Mouse (Mus musculus) neural tube, embryonic 11.5 days (tissue): Measurements from ENCODE around the gene Edf1. TPM values are rescaled to one million over a fixed set of nuclear protein-coding genes. Genes with fewer than 3 reads are reported as not detected.
A peak's percentile ranks its signal among the peaks of the same experiment; 100 is the strongest.
"Not testable (repeated sequence)": the region's sequence is repeated elsewhere in the genome, so short reads cannot be mapped to it uniquely, and the experiment has no call there.

Source experiments
- ATAC-seq: fragments of 200-750 bp; cut with Nextera tagmentation; 2 replicates; pipeline ENCODE4 v1.8.0; 2017; ENCODE audit warnings: moderate number of reproducible peaks, mild to moderate bottlenecking, moderate TSS enrichment, moderate library complexity; ENCODE audit not compliant: insufficient read depth, low FRiP score, low TSS enrichment
- DNase-seq: peaks from one replicate; pipeline ENCODE4 v3.0.0-alpha.2; 2015; ENCODE audit warnings: low spot score
- H3K27ac ChIP-seq: fragments of 300-500 bp; sonication (generic); 2 replicates; pipeline ENCODE4 v1.5.1; 2014; ENCODE audit warnings: low read depth, mild to moderate bottlenecking, low read length
- H3K27me3 ChIP-seq: fragments of 300-500 bp; sonication (generic); 2 replicates; pipeline ENCODE4 v1.6.1; 2014; ENCODE audit warnings: mild to moderate bottlenecking, low read length, mixed read lengths; ENCODE audit not compliant: control insufficient read depth, insufficient read depth
- H3K36me3 ChIP-seq: fragments of 300-500 bp; sonication (generic); 2 replicates; pipeline ENCODE4 v1.6.1; 2014; ENCODE audit warnings: mild to moderate bottlenecking, low read length, moderate library complexity, mixed read lengths; ENCODE audit not compliant: control insufficient read depth, insufficient read depth
- H3K4me1 ChIP-seq: fragments of 300-500 bp; sonication (generic); 2 replicates; pipeline ENCODE4 v1.6.1; 2014; ENCODE audit warnings: low read length, mixed read lengths; ENCODE audit not compliant: control insufficient read depth, insufficient read depth
- H3K4me2 ChIP-seq: fragments of 300-500 bp; sonication (generic); 2 replicates; pipeline ENCODE4 v1.6.1; 2014; ENCODE audit warnings: low read depth, mild to moderate bottlenecking, moderate library complexity
- H3K4me3 ChIP-seq: fragments of 300-500 bp; sonication (generic); 2 replicates; pipeline ENCODE4 v1.5.1; 2014; ENCODE audit warnings: low read depth, low read length
- H3K9ac ChIP-seq: fragments of 300-500 bp; sonication (generic); 2 replicates; pipeline ENCODE4 v1.6.1; 2014; ENCODE audit warnings: mild to moderate bottlenecking, low read length
- H3K9me3 ChIP-seq: fragments of 300-500 bp; sonication (generic); 2 replicates; pipeline ENCODE4 v1.6.1; 2016; ENCODE audit warnings: low read length; ENCODE audit not compliant: control insufficient read depth
- WGBS: fragments of 180-500 bp; shearing (Covaris S2); extraction: QIAGEN DNeasy Blood & Tissue Kit; methylation state at CpG from one replicate; pipeline ENCODE4 v1.1.7; 2014; 5-methylcytosine and 5-hydroxymethylcytosine counted together
- polyA plus RNA-seq: library from polyadenylated mRNA; unstranded; fragments of >200 nt; fragmentation: Nextera tagmentation; extraction: Ambion mirVana; gene quantifications from 2 replicates; pipeline ENCODE4 v1.2.1, GENCODE M21; 2014

Edf1 gene
- polyA plus RNA-seq, 1 experiment from 2014 or later: 345 TPM

DNA sequence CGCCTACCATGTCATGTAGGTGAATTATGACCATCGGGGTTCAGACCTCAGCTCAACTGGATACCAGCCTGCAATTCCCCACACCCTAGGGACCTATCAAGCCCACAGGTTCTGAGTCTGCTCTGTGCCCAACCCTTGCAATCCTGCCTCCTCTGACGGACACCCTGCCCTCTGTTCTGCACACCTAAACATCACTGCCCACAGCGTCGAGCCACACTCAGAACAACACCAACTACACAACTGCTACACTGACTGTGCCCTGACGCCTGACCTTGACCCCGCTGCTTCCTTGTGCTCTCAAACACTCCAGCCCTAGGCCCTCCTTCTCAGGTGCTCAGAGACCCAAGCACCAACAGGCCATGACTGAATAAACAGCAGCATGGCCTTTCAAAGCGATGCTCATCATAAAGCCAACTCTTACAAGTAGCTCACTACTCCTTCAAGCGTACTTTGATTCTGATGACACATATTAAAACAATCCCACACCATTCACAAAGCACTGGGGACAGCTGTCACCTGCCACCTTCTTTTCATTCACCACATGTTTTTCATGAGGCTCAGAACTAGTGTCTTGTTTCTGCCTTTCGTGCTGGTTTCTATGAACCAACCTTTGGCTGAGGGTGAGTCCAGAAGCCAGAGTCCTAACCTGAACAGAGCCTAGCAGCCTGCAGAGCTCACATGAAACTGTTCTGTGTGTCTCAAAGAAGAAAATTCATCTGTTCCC, 15.8 kb upstream of the Edf1 start:
- Histone ChIP-seq H3K36me3 (no peaks in the 10 kb centered on the region), H3K27ac (no peak overlapping the region), H3K9me3 (no peaks in the 10 kb centered on the region), H3K9ac (no peak overlapping the region), H3K4me3 (no peak overlapping the region), H3K27me3 (no peaks in the 10 kb centered on the region), H3K4me2 (no peak overlapping the region), H3K4me1 (peaks cover 5% of the 10 kb centered on the region)
- ATAC-seq (no peak), DNase-seq (no peak)
- 82% methylated on average over 10 of the region's 10 CpGs for WGBS

GRCm38 (mm10) chr2:25545996-25546810, 11.4 kb upstream of the Edf1 start:
- peak overlapping the region; percentile 31; the same call in 1 of the 2 replicates for H3K27ac ChIP-seq
- H3K9me3 ChIP-seq: no peaks in the 10 kb centered on the region
- peaks cover 5% of the 10 kb centered on the region for H3K4me1 ChIP-seq
- peak overlapping the region; percentile 61 for H3K9ac ChIP-seq
- DNase-seq (no peak), ATAC-seq (peak; percentile 64)
- 10% methylated on average over 36 of the region's 43 CpGs for WGBS
- peak overlapping the region; percentile 63 for H3K4me2 ChIP-seq
- H3K36me3 ChIP-seq: no peaks in the 10 kb centered on the region
- H3K4me3 ChIP-seq: peak overlapping the region; percentile 62
- no peaks in the 10 kb centered on the region for H3K27me3 ChIP-seq

- peak within 1 kb of the TSS; percentile 62 for H3K4me3 ChIP-seq
- ATAC-seq: peak; percentile 97
- H3K27me3 ChIP-seq: no peaks in the 10 kb centered on the region
- peak within 1 kb of the TSS; percentile 61 for H3K9ac ChIP-seq
- peak; percentile 99 for DNase-seq
- 3% methylated on average over 48 of the region's 48 CpGs for WGBS
- peak within 1 kb of the TSS; percentile 63 for H3K4me2 ChIP-seq
- peaks cover 5% of the 10 kb centered on the region for H3K4me1 ChIP-seq
- no peaks in the 10 kb centered on the region for H3K9me3 ChIP-seq
- no peaks in the 10 kb centered on the region for H3K36me3 ChIP-seq
- H3K27ac ChIP-seq: peak within 1 kb of the TSS; percentile 31; the same call in 1 of the 2 replicates
These were observed 10.7 kb upstream of the Edf1 start, which contains the start of gene Traf2 for GRCm38 (mm10) chr2:25546811-25547491. Gene Traf2, minus strand, starts transcription at chr2:25546940.

DNA sequence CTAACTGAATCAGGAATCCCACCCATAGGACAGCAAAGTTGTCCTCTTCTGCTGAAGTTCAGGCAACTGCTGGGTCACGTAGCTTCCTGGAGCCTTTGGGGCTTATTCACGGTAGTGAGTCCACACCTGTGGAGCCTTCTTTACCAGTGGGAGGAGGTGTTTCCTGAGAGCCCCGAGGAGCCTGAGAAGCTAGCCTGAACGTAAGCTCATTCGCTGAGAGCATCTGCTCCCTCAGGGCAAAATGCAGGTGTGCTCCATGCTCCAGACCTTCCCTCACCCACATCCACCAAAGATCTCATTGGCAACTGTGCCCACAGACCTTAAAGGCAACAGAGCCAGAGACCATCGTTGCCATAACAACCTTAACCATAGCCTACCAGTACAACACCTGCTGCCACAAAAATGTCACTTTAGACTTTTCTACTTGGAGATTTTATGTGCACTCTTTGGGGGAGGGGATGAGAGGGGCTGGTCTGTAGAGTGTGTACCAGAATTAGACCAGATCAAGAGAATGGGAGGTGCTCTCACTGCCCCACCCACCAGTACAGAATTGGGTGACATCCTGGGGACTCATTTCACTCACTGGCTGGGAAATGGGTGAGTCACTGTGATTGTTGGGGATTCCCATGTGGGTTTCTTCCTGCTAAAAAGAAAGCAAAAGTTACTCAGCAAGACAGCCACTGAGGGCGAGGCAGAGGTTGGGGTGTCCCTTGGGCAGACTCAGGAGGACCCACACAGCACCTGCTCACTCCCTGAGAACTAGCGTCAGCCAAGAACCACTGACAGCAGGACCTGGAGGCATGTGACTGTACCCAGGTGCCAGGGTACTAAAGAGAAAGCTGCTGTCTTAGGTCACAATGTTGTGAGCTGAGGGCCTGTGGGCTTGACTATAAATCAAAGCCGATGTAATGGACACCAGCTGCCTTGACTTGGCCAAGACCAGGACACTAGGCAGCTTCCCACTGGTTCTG, 8.3 kb upstream of the Edf1 start:
- Histone ChIP-seq H3K27me3 (no peaks in the 10 kb centered on the region), H3K9ac (no peak overlapping the region), H3K9me3 (no peaks in the 10 kb centered on the region), H3K27ac (no peak overlapping the region), H3K4me3 (no peak overlapping the region), H3K4me2 (no peak overlapping the region), H3K36me3 (no peaks in the 10 kb centered on the region), H3K4me1 (peaks cover 5% of the 10 kb centered on the region)
- ATAC-seq: no peak
- 80% methylated on average over 9 of the region's 9 CpGs for WGBS
- no peak for DNase-seq

DNA sequence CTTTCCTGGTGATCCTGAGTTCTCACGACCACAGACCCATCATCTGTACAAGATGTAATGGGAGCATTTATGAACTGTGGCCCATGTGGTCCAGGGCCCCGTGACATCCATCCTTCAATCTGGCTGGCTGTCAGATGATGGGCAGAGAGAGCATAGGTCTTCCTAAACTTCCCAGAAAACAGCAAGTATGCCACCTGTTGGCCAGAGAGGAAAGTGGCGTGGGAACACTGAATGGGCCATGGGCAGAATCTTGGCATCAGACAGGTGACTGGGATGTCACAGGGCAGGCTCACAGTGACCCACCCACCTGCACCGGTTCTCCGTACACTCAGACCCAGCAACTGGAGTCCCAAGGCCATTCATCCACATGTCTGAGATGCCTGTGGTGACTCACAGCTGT, 6.5 kb upstream of the Edf1 start:
- Histone ChIP-seq H3K4me1 (no peaks in the 10 kb centered on the region; the same call in 1 of the 2 replicates), H3K4me2 (no peak overlapping the region), H3K36me3 (no peaks in the 10 kb centered on the region), H3K9me3 (no peaks in the 10 kb centered on the region), H3K4me3 (no peak overlapping the region), H3K27ac (no peak overlapping the region), H3K27me3 (no peaks in the 10 kb centered on the region), H3K9ac (no peak overlapping the region)
- DNase-seq: peak; percentile 48
- no peak for ATAC-seq
- 42% methylated on average over 5 of the region's 5 CpGs for WGBS

DNA sequence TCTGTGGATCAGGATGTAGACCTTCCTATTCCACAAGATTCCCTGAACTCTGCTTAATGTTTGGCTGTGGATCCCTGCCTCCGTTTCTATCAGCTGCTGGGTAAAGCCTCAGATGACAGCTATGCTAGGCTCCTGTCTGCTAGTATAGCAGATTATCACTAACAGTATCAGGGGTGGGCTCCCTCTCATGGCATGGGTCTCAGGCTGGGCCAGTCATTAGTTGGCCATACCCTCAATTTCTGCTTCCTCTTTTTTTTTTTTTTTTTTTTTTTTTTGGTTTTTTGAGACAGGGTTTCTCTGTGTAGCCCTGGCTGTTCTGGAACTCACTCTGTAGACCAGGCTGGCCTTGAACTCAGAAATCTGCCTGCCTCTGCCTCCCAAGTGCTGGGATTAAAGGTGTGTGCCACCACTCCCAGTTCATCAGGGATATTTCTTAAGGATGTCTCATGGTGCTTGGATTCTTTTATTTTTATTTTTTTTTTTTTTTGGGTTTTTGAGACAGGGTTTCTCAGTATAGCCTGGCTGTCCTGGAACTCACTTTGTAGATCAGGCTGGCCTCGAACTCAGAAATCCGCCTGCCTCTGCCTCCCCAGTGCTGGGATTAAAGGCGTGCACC, 4.4 kb upstream of the Edf1 start:
- H3K4me1 ChIP-seq, DNase-seq, H3K27ac ChIP-seq, H3K9me3 ChIP-seq, H3K4me2 ChIP-seq, ATAC-seq, H3K9ac ChIP-seq, H3K27me3 ChIP-seq, H3K36me3 ChIP-seq, H3K4me3 ChIP-seq: not testable (repeated sequence)
- 88% methylated on average over 4 of the region's 4 CpGs for WGBS

- not testable (repeated sequence) for H3K27ac ChIP-seq, H3K4me3 ChIP-seq, H3K4me2 ChIP-seq, H3K36me3 ChIP-seq, H3K9ac ChIP-seq, H3K9me3 ChIP-seq, DNase-seq, ATAC-seq, H3K27me3 ChIP-seq
- peaks cover 15% of the 10 kb centered on the region for H3K4me1 ChIP-seq
- 60% methylated on average over 2 of the region's 2 CpGs for WGBS
These were observed 2.2 kb upstream of the Edf1 start for GRCm38 (mm10) chr2:25555479-25555878.
